Mouse (Mus musculus): ENCODE data around the gene Hmga2. TPM values are rescaled to one million over a fixed set of nuclear protein-coding genes. Genes with fewer than 3 reads are reported as not detected.

Hmga2 gene
- polyA plus RNA-seq, 1 experiment from 2014 or later = 18.4 TPM

GRCm38 (mm10) chr10:120489611-120490010 is 13.3 kb upstream of the Hmga2 start:
- Histone ChIP-seq H3K4me3 (no peak overlapping the region), H3K4me1 (0 out of 2 replicates have a peak, but pooled peaks cover 4% of the 10 kb centered on the region), H3K27me3 (no peaks in the 10 kb centered on the region), H3K9me3 (no peaks in the 10 kb centered on the region), H3K4me2 (no peak overlapping the region), H3K9ac (no peak overlapping the region), H3K36me3 (no peaks in the 10 kb centered on the region), H3K27ac (no peak overlapping the region)
- ATAC-seq (ENCODE audit: insufficient number of reproducible peaks, low FRiP score, low TSS enrichment, low read depth) = no peak
- 42% methylated on average over 3 of the region's 3 CpGs for WGBS

GRCm38 (mm10) chr10:120488526-120488925 is 12.3 kb upstream of the Hmga2 start:
- Histone ChIP-seq H3K9me3 (no peaks in the 10 kb centered on the region), H3K36me3 (no peaks in the 10 kb centered on the region), H3K4me3 (no peak overlapping the region), H3K27ac (no peak overlapping the region), H3K9ac (no peak overlapping the region), H3K4me2 (no peak overlapping the region), H3K27me3 (no peaks in the 10 kb centered on the region), H3K4me1 (0 out of 2 replicates have a peak, but pooled peaks cover 4% of the 10 kb centered on the region)
- ATAC-seq (ENCODE audit: insufficient number of reproducible peaks, low FRiP score, low TSS enrichment, low read depth) = no peak
- 69% methylated on average over 4 of the region's 4 CpGs for WGBS

GRCm38 (mm10) chr10:120487881-120488280 is 11.6 kb upstream of the Hmga2 start:
- no peak overlapping the region for H3K27ac ChIP-seq
- H3K9ac ChIP-seq = no peak overlapping the region
- no peaks in the 10 kb centered on the region for H3K9me3 ChIP-seq
- no peak overlapping the region for H3K4me3 ChIP-seq
- 100% methylated on average over 1 of the region's 1 CpGs for WGBS
- no peak for ATAC-seq (ENCODE audit: insufficient number of reproducible peaks, low FRiP score, low TSS enrichment, low read depth)
- H3K36me3 ChIP-seq = no peaks in the 10 kb centered on the region
- H3K27me3 ChIP-seq = no peaks in the 10 kb centered on the region
- H3K4me1 ChIP-seq = 0 out of 2 replicates have a peak, but pooled peaks cover 4% of the 10 kb centered on the region
- H3K4me2 ChIP-seq = no peak overlapping the region

GRCm38 (mm10) chr10:120485461-120485860 is 9.2 kb upstream of the Hmga2 start:
- ATAC-seq (ENCODE audit: insufficient number of reproducible peaks, low FRiP score, low TSS enrichment, low read depth) = no peak
- H3K27ac ChIP-seq = no peak overlapping the region
- no peak overlapping the region for H3K4me2 ChIP-seq
- H3K9ac ChIP-seq = no peak overlapping the region
- H3K4me3 ChIP-seq = no peak overlapping the region
- H3K36me3 ChIP-seq = no peaks in the 10 kb centered on the region
- no peaks in the 10 kb centered on the region for H3K9me3 ChIP-seq
- 0 out of 2 replicates have a peak, but pooled peaks cover 4% of the 10 kb centered on the region for H3K4me1 ChIP-seq
- no peaks in the 10 kb centered on the region for H3K27me3 ChIP-seq
- WGBS = 77% methylated on average over 1 of the region's 1 CpGs

GRCm38 (mm10) chr10:120484144-120484543 is 7.9 kb upstream of the Hmga2 start:
- Histone ChIP-seq H3K27me3 (no peaks in the 10 kb centered on the region), H3K9me3 (no peaks in the 10 kb centered on the region), H3K27ac (no peak overlapping the region), H3K4me3 (no peak overlapping the region), H3K9ac (no peak overlapping the region), H3K4me2 (no peak overlapping the region), H3K36me3 (no peaks in the 10 kb centered on the region), H3K4me1 (no peaks in the 10 kb centered on the region)
- ATAC-seq (ENCODE audit: insufficient number of reproducible peaks, low FRiP score, low TSS enrichment, low read depth) = no peak
- 45% methylated on average over 4 of the region's 4 CpGs for WGBS

- no peak for ATAC-seq (ENCODE audit: insufficient number of reproducible peaks, low FRiP score, low TSS enrichment, low read depth)
- Histone ChIP-seq H3K27ac (peak overlapping the region; percentile 85; the same call in 1 of the 2 replicates), H3K9me3 (no peaks in the 10 kb centered on the region), H3K36me3 (no peaks in the 10 kb centered on the region), H3K4me1 (peaks cover 25% of the 10 kb centered on the region), H3K27me3 (no peaks in the 10 kb centered on the region), H3K4me3 (peak overlapping the region; percentile 76), H3K4me2 (peak overlapping the region; percentile 98), H3K9ac (no peak overlapping the region)
- WGBS = 0% methylated on average over 16 of the region's 16 CpGs
These were observed 1.9 kb upstream of the Hmga2 start for GRCm38 (mm10) chr10:120478164-120478563.

- peak overlapping the region; percentile 98 for H3K4me2 ChIP-seq
- H3K9ac ChIP-seq = peak overlapping the region; percentile 69
- peaks cover 25% of the 10 kb centered on the region for H3K4me1 ChIP-seq
- peak overlapping the region; percentile 85 for H3K27ac ChIP-seq
- H3K9me3 ChIP-seq = no peaks in the 10 kb centered on the region
- H3K4me3 ChIP-seq = peak overlapping the region; percentile 76
- ATAC-seq (ENCODE audit: insufficient number of reproducible peaks, low FRiP score, low TSS enrichment, low read depth) = no peak; the same call in 1 of the 2 replicates
- under 1% methylated on average over 21 of the region's 21 CpGs for WGBS
- no peaks in the 10 kb centered on the region for H3K36me3 ChIP-seq
- H3K27me3 ChIP-seq = no peaks in the 10 kb centered on the region
These were observed 1.2 kb upstream of the Hmga2 start for GRCm38 (mm10) chr10:120477501-120477900.

GRCm38 (mm10) chr10:120476516-120477336 is 457 bp upstream of the Hmga2 start:
- peak overlapping the region; percentile 98 for H3K4me2 ChIP-seq

GRCm38 (mm10) chr10:120475041-120475541 is 1.2 kb downstream of the Hmga2 start:
- peak overlapping the region; percentile 85 for H3K27ac ChIP-seq
- peak overlapping the region; percentile 98 for H3K4me2 ChIP-seq
- H3K4me3 ChIP-seq = peak overlapping the region; percentile 76
- H3K27me3 ChIP-seq = no peaks in the 10 kb centered on the region
- H3K4me1 ChIP-seq = peaks cover 25% of the 10 kb centered on the region
- no peak for ATAC-seq (ENCODE audit: insufficient number of reproducible peaks, low FRiP score, low TSS enrichment, low read depth)
- H3K36me3 ChIP-seq = no peaks in the 10 kb centered on the region; the same call in 1 of the 2 replicates
- under 1% methylated on average over 45 of the region's 45 CpGs for WGBS
- H3K9ac ChIP-seq = peak overlapping the region; percentile 69
- no peaks in the 10 kb centered on the region for H3K9me3 ChIP-seq

More at GRCm38 (mm10) chr10:120476516-120477336, 457 bp upstream of the Hmga2 start:
- WGBS = under 1% methylated on average over 51 of the region's 52 CpGs
- H3K36me3 ChIP-seq = no peaks in the 10 kb centered on the region
- no peaks in the 10 kb centered on the region for H3K27me3 ChIP-seq
- peaks cover 25% of the 10 kb centered on the region for H3K4me1 ChIP-seq
- peak overlapping the region; percentile 85 for H3K27ac ChIP-seq
- peak; percentile 70 for ATAC-seq (ENCODE audit: insufficient number of reproducible peaks, low FRiP score, low TSS enrichment, low read depth)
- H3K4me3 ChIP-seq = peak overlapping the region; percentile 76
- no peaks in the 10 kb centered on the region for H3K9me3 ChIP-seq
- peak overlapping the region; percentile 69 for H3K9ac ChIP-seq

GRCm38 (mm10) chr10:120474301-120474700 is 2.0 kb downstream of the Hmga2 start:
- peak overlapping the region; percentile 54 for H3K27ac ChIP-seq
- peaks cover 5% of the 10 kb centered on the region; the same call in 1 of the 2 replicates for H3K36me3 ChIP-seq
- H3K9me3 ChIP-seq = no peaks in the 10 kb centered on the region
- H3K9ac ChIP-seq = peak overlapping the region; percentile 69
- peak overlapping the region; percentile 98 for H3K4me2 ChIP-seq
- ATAC-seq (ENCODE audit: insufficient number of reproducible peaks, low FRiP score, low TSS enrichment, low read depth) = no peak
- H3K4me3 ChIP-seq = peak overlapping the region; percentile 76
- H3K4me1 ChIP-seq = peaks cover 25% of the 10 kb centered on the region
- H3K27me3 ChIP-seq = no peaks in the 10 kb centered on the region
- WGBS = under 1% methylated on average over 20 of the region's 20 CpGs

- no peaks in the 10 kb centered on the region for H3K27me3 ChIP-seq
- no peaks in the 10 kb centered on the region for H3K9me3 ChIP-seq
- no peak overlapping the region for H3K27ac ChIP-seq
- peak overlapping the region; percentile 4 for H3K4me2 ChIP-seq
- no peak for ATAC-seq (ENCODE audit: insufficient number of reproducible peaks, low FRiP score, low TSS enrichment, low read depth)
- WGBS = 25% methylated on average over 4 of the region's 4 CpGs
- H3K9ac ChIP-seq = no peak overlapping the region
- H3K4me1 ChIP-seq = peaks cover 24% of the 10 kb centered on the region
- H3K36me3 ChIP-seq = peaks cover 7% of the 10 kb centered on the region; the same call in 1 of the 2 replicates
- H3K4me3 ChIP-seq = peak overlapping the region; percentile 76; the same call in 1 of the 2 replicates
These were observed 3.1 kb downstream of the Hmga2 start for GRCm38 (mm10) chr10:120473218-120473617.

- no peak overlapping the region for H3K27ac ChIP-seq
- no peak overlapping the region for H3K4me3 ChIP-seq
- 51% methylated on average over 2 of the region's 2 CpGs for WGBS
- H3K4me2 ChIP-seq = no peak overlapping the region
- no peak overlapping the region for H3K9ac ChIP-seq
- H3K36me3 ChIP-seq = peaks cover 7% of the 10 kb centered on the region; the same call in 1 of the 2 replicates
- H3K4me1 ChIP-seq = peaks cover 18% of the 10 kb centered on the region
- no peaks in the 10 kb centered on the region for H3K27me3 ChIP-seq
- ATAC-seq (ENCODE audit: insufficient number of reproducible peaks, low FRiP score, low TSS enrichment, low read depth) = no peak
- no peaks in the 10 kb centered on the region for H3K9me3 ChIP-seq
These were observed 3.7 kb downstream of the Hmga2 start for GRCm38 (mm10) chr10:120472606-120473005.
